In the genomic region with DNA sequence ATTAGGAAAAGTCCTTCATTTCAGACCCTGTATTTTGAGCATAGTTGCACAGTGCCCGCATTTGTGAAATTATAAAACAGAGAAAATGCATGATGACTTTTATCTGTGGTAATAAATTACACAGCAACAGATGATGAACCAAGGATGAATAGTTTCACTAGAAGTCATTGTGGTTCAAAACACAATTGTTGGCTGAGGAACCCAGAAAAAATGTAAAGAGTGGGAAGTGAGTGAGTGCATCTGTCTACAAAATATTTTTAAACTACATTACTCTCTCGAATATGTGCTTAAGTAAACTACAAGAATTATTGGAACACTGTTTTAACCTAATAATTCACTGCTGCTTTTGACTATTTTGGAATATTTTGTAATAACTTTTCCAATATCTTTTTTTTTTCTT, we compare ENCODE assay signal across 15 mouse cellular contexts.
"Had no signal": no experiment of that assay in that cellular context is flagged by ENCODE, and none has a peak within 500 bp of the region (broad histone marks: within the 10 kb centered on the region; RNA-seq: fewer than 3 reads in every experiment).

No protein-coding gene starts in this region.

- H3K4me1 ChIP-seq: liver, embryonic 12.5 days; megakaryocyte, embryonic 14.5 days; midbrain, embryonic 13.5 days; midbrain, embryonic 15.5 days; neural tube, embryonic 12.5 days; stomach, embryonic 15.5 days had no signal

- H3K9me3 ChIP-seq: liver, embryonic 12.5 days; megakaryocyte, embryonic 14.5 days; midbrain, embryonic 13.5 days; midbrain, embryonic 15.5 days; neural tube, embryonic 12.5 days; stomach, embryonic 15.5 days had no signal

- DNase-seq: lung, adult 2 months; lung, postnatal 10 days; lung, postnatal 4 days; thymus, adult 18-20 months; thymus, postnatal 14 days; thymus, postnatal 36 days had no signal

- ATAC-seq: liver, embryonic 12.5 days; midbrain, embryonic 13.5 days; midbrain, embryonic 15.5 days had no signal

- H3K4me2 ChIP-seq: liver, embryonic 12.5 days; midbrain, embryonic 11.5 days; midbrain, embryonic 13.5 days; midbrain, embryonic 15.5 days; neural tube, embryonic 12.5 days; stomach, embryonic 15.5 days had no signal

- H3K36me3 ChIP-seq: liver, embryonic 12.5 days; midbrain, embryonic 13.5 days; midbrain, embryonic 15.5 days; neural tube, embryonic 12.5 days; stomach, embryonic 15.5 days had no signal

- H3K27me3 ChIP-seq: liver, embryonic 12.5 days; megakaryocyte, embryonic 14.5 days; midbrain, embryonic 13.5 days; midbrain, embryonic 15.5 days; neural tube, embryonic 12.5 days; stomach, embryonic 15.5 days had no signal

- H3K4me3 ChIP-seq: liver, embryonic 12.5 days; megakaryocyte, embryonic 14.5 days; midbrain, embryonic 13.5 days; midbrain, embryonic 15.5 days; neural tube, embryonic 12.5 days; stomach, embryonic 15.5 days had no signal

- H3K9ac ChIP-seq: liver, embryonic 12.5 days; liver, embryonic 14.5 days; midbrain, embryonic 13.5 days; midbrain, embryonic 15.5 days; neural tube, embryonic 12.5 days; stomach, embryonic 15.5 days had no signal

- H3K27ac ChIP-seq: liver, embryonic 12.5 days; liver, embryonic 14.5 days; midbrain, embryonic 13.5 days; midbrain, embryonic 15.5 days; neural tube, embryonic 12.5 days; stomach, embryonic 15.5 days; stomach, postnatal 0 days had no signal
